Mouse (Mus musculus): ENCODE results near the gene Nedd4. TPM values are rescaled to one million over a fixed set of nuclear protein-coding genes. Genes with fewer than 3 reads are reported as not detected.

Nedd4 gene
- total RNA-seq, 2 experiments from 2014 or later, result 275 to 288 TPM

GRCm38 (mm10) chr9:72766789-72767349 is 104.7 kb downstream of the Nedd4 start:
- peak; percentile 92 to 96 for DNase-seq (ENCODE audit: low spot score in 2 of 2)
- intact Hi-C loops (cut with DNase I), result loop anchor here (1.0 to 10.0 kb wide), 2 partner anchors 117 to 328 kb away; no protein-coding TSS in a partner anchor

- intact Hi-C loops (cut with DNase I), result no loop called here
These were observed 112.9 kb downstream of the Nedd4 start for GRCm38 (mm10) chr9:72775022-72775421.

GRCm38 (mm10) chr9:72779004-72779403 is 116.9 kb downstream of the Nedd4 start:
- DNase-seq (ENCODE audit: low spot score in 2 of 2), result no peak
- intact Hi-C loops (cut with DNase I), result no loop called here

More at GRCm38 (mm10) chr9:72775022-72775421, 112.9 kb downstream of the Nedd4 start:
- no peak for DNase-seq (ENCODE audit: low spot score in 2 of 2)

GRCm38 (mm10) chr9:72779733-72780132 is 117.6 kb downstream of the Nedd4 start:
- DNase-seq (ENCODE audit: low spot score in 2 of 2), result no peak
- intact Hi-C loops (cut with DNase I), result no loop called here

GRCm38 (mm10) chr9:72780694-72781093 is 118.5 kb downstream of the Nedd4 start:
- no peak for DNase-seq (ENCODE audit: low spot score in 2 of 2)
- intact Hi-C loops (cut with DNase I), result no loop called here

- intact Hi-C loops (cut with DNase I), result no loop called here
- DNase-seq (ENCODE audit: low spot score in 2 of 2), result no peak
These were observed 119.3 kb downstream of the Nedd4 start for GRCm38 (mm10) chr9:72781466-72781865.

GRCm38 (mm10) chr9:72782121-72782520 is 120.0 kb downstream of the Nedd4 start:
- no peak for DNase-seq (ENCODE audit: low spot score in 2 of 2)
- intact Hi-C loops (cut with DNase I), result no loop called here

- DNase-seq (ENCODE audit: low spot score in 2 of 2), result no peak
- intact Hi-C loops (cut with DNase I), result no loop called here
These were observed 125.6 kb downstream of the Nedd4 start for GRCm38 (mm10) chr9:72787732-72788131.

GRCm38 (mm10) chr9:72790530-72791212 is 128.5 kb downstream of the Nedd4 start:
- intact Hi-C loops (cut with DNase I), result no loop called here
- no peak for DNase-seq (ENCODE audit: low spot score in 2 of 2)

GRCm38 (mm10) chr9:72791213-72791582 is 129.1 kb downstream of the Nedd4 start:
- intact Hi-C loops (cut with DNase I), result no loop called here
- DNase-seq (ENCODE audit: low spot score in 2 of 2), result no peak

- intact Hi-C loops (cut with DNase I), result no loop called here
- no peak for DNase-seq (ENCODE audit: low spot score in 2 of 2)
These were observed 129.5 kb downstream of the Nedd4 start for GRCm38 (mm10) chr9:72791681-72792080.

GRCm38 (mm10) chr9:72795243-72795642 is 133.1 kb downstream of the Nedd4 start:
- DNase-seq (ENCODE audit: low spot score in 2 of 2), result no peak
- intact Hi-C loops (cut with DNase I), result no loop called here

- DNase-seq (ENCODE audit: low spot score in 2 of 2), result no peak
- intact Hi-C loops (cut with DNase I), result no loop called here
These were observed 135.0 kb downstream of the Nedd4 start for GRCm38 (mm10) chr9:72797136-72797621.

Other genes starting within 250 kb of the Nedd4 start
- gene Mns1, start 224.3 kb upstream of the Nedd4 start, total RNA-seq (2021), result 1 to 10 TPM in 1 of 2 experiments, under 1 TPM in 1; 0.82 to 1.1 TPM
- 10 to 100 TPM in 1 of 2 experiments, 1 to 10 TPM in 1; 8.3 to 13.9 TPM for gene Tex9, start 170.1 kb upstream of the Nedd4 start, total RNA-seq (2021)
- gene Rfx7, start 130.1 kb upstream of the Nedd4 start, total RNA-seq (2021), result 10 to 100 TPM; 27.7 to 30.3 TPM
- gene Prtg, start 144.5 kb downstream of the Nedd4 start, total RNA-seq (2021), result 1 to 10 TPM; 1.1 to 1.7 TPM